Mouse (Mus musculus) testis, adult 2 months (tissue): ENCODE measurements around the gene Duox2.

ENCODE experiments used
- CTCF ChIP-seq: fragments of 200-500 bp; IDR thresholded peaks from 2 replicates; pipeline ENCODE4 v1.5.1; 2012; ENCODE audit warnings: low read depth, mild to moderate bottlenecking, inconsistent platforms, low read length, moderate library complexity; ENCODE audit not compliant: control insufficient read depth, insufficient read depth, insufficient replicate concordance
- POLR2A ChIP-seq: fragments of 200-500 bp; IDR thresholded peaks from 2 replicates; pipeline ENCODE4 v1.6.1; 2012; ENCODE audit warnings: low read depth, mild to moderate bottlenecking, inconsistent platforms, low read length, moderate library complexity; ENCODE audit not compliant: control insufficient read depth

GRCm38 (mm10) chr2:122284091-122284490 is 14.2 kb downstream of the Duox2 start:
- no peak for TF ChIP-seq POLR2A
- TF ChIP-seq CTCF, result no peak
